Mouse (Mus musculus): ENCODE measurements around the gene Ubac2.

DNA sequence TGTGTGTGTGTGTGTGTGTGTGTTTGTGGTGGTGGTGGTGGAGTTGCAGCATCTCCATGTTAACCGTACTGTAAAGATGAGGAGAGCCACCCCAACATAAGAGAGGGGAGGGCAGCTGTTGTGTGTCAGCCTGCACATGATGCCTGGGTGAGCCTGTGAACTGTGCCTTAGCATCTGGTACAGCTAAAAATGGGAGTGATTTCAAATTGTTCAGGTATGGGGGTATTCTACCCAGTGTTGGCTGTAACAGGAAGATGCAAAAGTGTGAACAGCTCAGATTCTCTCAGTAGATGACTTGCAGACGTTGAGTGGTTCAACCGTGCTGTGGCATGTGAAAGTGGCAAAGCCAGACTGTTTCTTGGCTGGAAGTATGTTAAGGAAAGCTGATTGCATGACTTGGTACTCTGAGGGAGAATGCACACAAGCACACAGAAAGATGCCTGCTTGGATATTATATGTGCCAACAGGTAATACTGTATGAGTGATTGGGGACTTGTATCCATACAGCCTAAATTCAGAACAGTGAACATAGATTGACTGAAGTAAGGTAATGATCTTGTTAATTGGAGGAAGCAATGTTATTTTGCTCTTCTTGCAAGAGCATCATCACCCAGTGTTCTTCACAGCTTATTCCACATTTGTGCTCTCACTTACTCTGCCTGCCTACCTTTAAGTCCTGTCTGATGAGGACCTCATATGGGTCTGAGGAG lies 79.8 kb downstream of the Ubac2 start:
- TF ChIP-seq HCFC1 (IDR thresholded peaks at IDR 0.05; ENCODE audit: borderline replicate concordance, insufficient read depth, low read length) (no peak), ZNF384 (IDR thresholded peaks at IDR 0.05; ENCODE audit: low read depth, low read length) (no peak), ZC3H11A (IDR thresholded peaks at IDR 0.05; ENCODE audit: borderline replicate concordance, low read depth, low read length) (no peak)

Data from ES-E14 (cell line).